Mouse (Mus musculus) heart, embryonic 10.5 days (tissue): ENCODE measurements around the gene Gns. TPM values are rescaled to one million over a fixed set of nuclear protein-coding genes. Genes with fewer than 3 reads are reported as not detected.

Source experiments
- DNase-seq: peaks from one replicate; pipeline ENCODE4 v3.0.0-alpha.2; 2017; ENCODE audit warnings: low spot score
- H3K27ac ChIP-seq: fragments of 300-500 bp; sonication (generic); 2 replicates; pipeline ENCODE4 v1.5.1; 2016; ENCODE audit warnings: mild to moderate bottlenecking
- H3K27me3 ChIP-seq: fragments of 300-500 bp; sonication (generic); 2 replicates; pipeline ENCODE4 v1.6.1; 2016; ENCODE audit warnings: mild to moderate bottlenecking; ENCODE audit not compliant: poor library complexity, insufficient read depth, severe bottlenecking
- H3K36me3 ChIP-seq: fragments of 300-500 bp; sonication (generic); 2 replicates; pipeline ENCODE4 v1.6.1; 2016; ENCODE audit warnings: mild to moderate bottlenecking, moderate library complexity
- H3K4me1 ChIP-seq: fragments of 300-500 bp; sonication (generic); 2 replicates; pipeline ENCODE4 v1.6.1; 2016; ENCODE audit warnings: mild to moderate bottlenecking
- H3K4me3 ChIP-seq: fragments of 300-500 bp; sonication (generic); 2 replicates; pipeline ENCODE4 v1.5.1; 2016; ENCODE audit warnings: mild to moderate bottlenecking, moderate library complexity
- H3K9me3 ChIP-seq: fragments of 300-500 bp; sonication (generic); 2 replicates; pipeline ENCODE4 v1.6.1; 2016; ENCODE audit warnings: mild to moderate bottlenecking, moderate library complexity
- WGBS: fragments of 180-500 bp; shearing (Covaris S2); methylation state at CpG from one replicate; pipeline ENCODE4 v1.1.7; 2016; 5-methylcytosine and 5-hydroxymethylcytosine counted together
- polyA plus RNA-seq: library from polyadenylated mRNA; unstranded; fragments of >200 nt; fragmentation: Nextera tagmentation; extraction: Ambion mirVana; gene quantifications from 2 replicates; pipeline ENCODE4 v1.2.1, GENCODE M21; 2016

Gene Gns
- polyA plus RNA-seq, 1 experiment from 2014 or later, result 31.4 TPM

GRCm38 (mm10) chr10:121343867-121344266 lies 21.0 kb upstream of the Gns start:
- H3K27me3 ChIP-seq, result peaks cover 6% of the 10 kb centered on the region; the same call in 1 of the 2 replicates
- 53% methylated on average over 6 of the region's 6 CpGs for WGBS
- peaks cover 11% of the 10 kb centered on the region for H3K4me1 ChIP-seq
- H3K27ac ChIP-seq, result no peak overlapping the region
- no peak for DNase-seq
- H3K4me3 ChIP-seq, result no peak overlapping the region
- H3K36me3 ChIP-seq, result no peaks in the 10 kb centered on the region
- H3K9me3 ChIP-seq, result no peaks in the 10 kb centered on the region

DNA sequence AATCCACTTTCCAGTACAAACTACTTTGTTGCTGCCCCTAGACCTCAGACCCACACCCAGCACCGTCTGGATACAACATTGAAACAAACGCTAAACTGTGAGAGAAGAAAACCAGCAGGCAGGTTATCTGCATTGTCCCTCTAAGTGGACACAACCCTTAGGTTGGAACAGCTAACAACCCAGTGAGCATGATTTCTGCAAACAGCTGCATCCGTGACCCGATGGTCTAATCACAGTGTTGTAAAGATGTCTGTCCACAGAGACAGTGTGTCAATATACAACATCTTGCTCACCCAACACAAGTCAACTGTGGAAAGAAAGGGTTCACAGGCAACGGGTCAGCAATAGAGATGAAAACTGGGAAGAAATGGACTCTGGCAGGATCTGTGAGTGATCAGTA lies 15.6 kb upstream of the Gns start:
- Histone ChIP-seq H3K36me3 (no peaks in the 10 kb centered on the region), H3K27me3 (peaks cover 30% of the 10 kb centered on the region), H3K4me3 (peak overlapping the region; percentile 5; the same call in 1 of the 2 replicates), H3K9me3 (no peaks in the 10 kb centered on the region), H3K27ac (peak overlapping the region; percentile 33; the same call in 1 of the 2 replicates), H3K4me1 (peaks cover 25% of the 10 kb centered on the region)
- peak; percentile 74 for DNase-seq
- WGBS, result 27% methylated on average over 5 of the region's 5 CpGs

- Histone ChIP-seq H3K9me3 (no peaks in the 10 kb centered on the region), H3K4me1 (peaks cover 25% of the 10 kb centered on the region), H3K36me3 (no peaks in the 10 kb centered on the region), H3K27ac (peak overlapping the region; percentile 81), H3K27me3 (peaks cover 30% of the 10 kb centered on the region), H3K4me3 (peak overlapping the region; percentile 79)
- WGBS, result 3% methylated on average over 35 of the region's 35 CpGs
- DNase-seq, result peak; percentile 76
Observed at GRCm38 (mm10) chr10:121350357-121351065, 14.4 kb upstream of the Gns start.

GRCm38 (mm10) chr10:121351066-121351581 lies 13.8 kb upstream of the Gns start, which contains the start of gene Tbc1d30:
Gene Tbc1d30, minus strand, starts transcription at chr10:121351278.
- Histone ChIP-seq H3K27ac (peak within 1 kb of the TSS; percentile 81), H3K4me1 (peaks cover 25% of the 10 kb centered on the region), H3K27me3 (peaks cover 30% of the 10 kb centered on the region), H3K4me3 (peak within 1 kb of the TSS; percentile 79), H3K9me3 (no peaks in the 10 kb centered on the region), H3K36me3 (no peaks in the 10 kb centered on the region)
- WGBS, result under 1% methylated on average over 61 of the region's 61 CpGs
- peak; percentile 76 for DNase-seq

DNA sequence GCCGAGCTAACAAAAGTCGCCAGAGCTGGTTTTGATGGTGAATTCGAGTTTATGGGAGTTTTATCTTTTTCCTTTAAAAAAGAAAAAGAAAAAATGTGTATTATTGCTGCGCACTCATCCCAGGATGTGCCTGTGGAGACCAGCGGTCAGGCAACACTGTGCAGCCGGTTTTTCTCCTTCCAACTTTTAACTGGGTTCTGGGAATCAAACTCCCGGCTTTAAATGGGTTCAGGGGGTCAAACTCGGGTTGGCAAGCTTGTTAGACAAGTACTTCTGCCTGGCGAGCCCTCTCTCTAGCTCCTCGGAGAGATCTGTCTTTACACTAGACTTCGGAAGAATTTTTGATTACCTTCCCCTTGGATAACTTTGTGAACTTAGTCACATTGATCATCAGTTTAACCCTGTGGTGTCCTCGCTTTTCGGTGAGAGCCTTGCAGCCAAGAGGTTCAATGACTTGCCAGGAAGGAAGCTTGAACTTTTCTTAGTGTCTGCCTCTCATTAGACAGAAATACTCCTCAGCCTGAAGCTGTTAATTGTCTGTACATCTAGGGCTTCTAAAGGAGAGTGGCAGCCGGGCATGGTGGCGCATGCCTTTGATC lies 13.1 kb upstream of the Gns start:
- peak overlapping the region; percentile 79 for H3K4me3 ChIP-seq
- peak; percentile 69 for DNase-seq
- H3K36me3 ChIP-seq, result no peaks in the 10 kb centered on the region
- H3K27ac ChIP-seq, result no peak overlapping the region
- WGBS, result 38% methylated on average over 15 of the region's 15 CpGs
- H3K9me3 ChIP-seq, result no peaks in the 10 kb centered on the region
- peaks cover 30% of the 10 kb centered on the region for H3K27me3 ChIP-seq
- peaks cover 25% of the 10 kb centered on the region for H3K4me1 ChIP-seq

DNA sequence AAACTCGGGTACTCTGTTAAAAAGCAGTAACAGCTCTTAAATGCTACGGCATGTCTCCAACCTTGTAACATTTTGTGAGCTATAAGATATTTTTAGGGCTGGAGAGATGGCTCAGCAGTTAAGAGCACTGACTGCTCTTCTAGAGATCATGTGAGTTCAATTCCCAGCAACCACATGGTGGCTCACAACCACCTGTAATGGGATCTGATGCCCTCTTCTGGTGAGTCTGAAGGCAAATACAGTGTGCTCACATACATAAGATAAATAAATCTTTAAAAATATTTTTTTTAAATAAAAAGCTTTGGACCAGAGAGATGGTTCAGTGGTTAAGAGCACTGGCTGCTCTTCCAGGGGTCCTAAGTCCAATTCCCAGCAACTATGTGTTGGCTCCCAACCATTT lies 4.5 kb upstream of the Gns start:
- 81% methylated on average over 2 of the region's 2 CpGs for WGBS
- Histone ChIP-seq H3K4me3 (no peak overlapping the region), H3K4me1 (peaks cover 4% of the 10 kb centered on the region), H3K27me3 (0 out of 2 replicates have a peak, but pooled peaks cover 4% of the 10 kb centered on the region), H3K9me3 (no peaks in the 10 kb centered on the region), H3K36me3 (no peaks in the 10 kb centered on the region), H3K27ac (no peak overlapping the region)
- DNase-seq, result no peak

DNA sequence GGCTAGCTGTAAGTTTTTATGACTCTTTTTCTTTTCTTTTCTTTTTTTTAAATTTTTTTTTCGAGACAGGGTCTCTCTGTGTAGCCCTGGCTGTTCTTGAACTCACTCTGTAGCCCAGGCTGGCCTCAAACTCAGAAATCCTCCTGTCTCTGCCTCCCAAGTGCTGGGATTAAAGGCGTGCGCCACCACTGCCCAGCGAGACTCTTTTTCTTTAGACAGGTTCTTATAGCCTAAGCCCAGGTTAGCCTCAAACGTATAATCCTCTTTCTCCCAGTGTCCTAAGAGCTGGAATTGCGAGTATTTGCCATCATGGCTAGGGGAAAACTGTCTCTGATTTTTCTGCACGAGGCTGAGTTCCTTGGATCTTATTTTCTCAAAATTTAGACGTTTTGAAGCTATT lies 1.7 kb upstream of the Gns start:
- peak; percentile 52 for DNase-seq
- Histone ChIP-seq H3K9me3 (no peaks in the 10 kb centered on the region), H3K4me1 (peaks cover 18% of the 10 kb centered on the region), H3K27ac (no peak overlapping the region), H3K4me3 (no peak overlapping the region), H3K27me3 (0 out of 2 replicates have a peak, but pooled peaks cover 4% of the 10 kb centered on the region), H3K36me3 (peaks cover 6% of the 10 kb centered on the region)
- WGBS, result 76% methylated on average over 8 of the region's 8 CpGs

DNA sequence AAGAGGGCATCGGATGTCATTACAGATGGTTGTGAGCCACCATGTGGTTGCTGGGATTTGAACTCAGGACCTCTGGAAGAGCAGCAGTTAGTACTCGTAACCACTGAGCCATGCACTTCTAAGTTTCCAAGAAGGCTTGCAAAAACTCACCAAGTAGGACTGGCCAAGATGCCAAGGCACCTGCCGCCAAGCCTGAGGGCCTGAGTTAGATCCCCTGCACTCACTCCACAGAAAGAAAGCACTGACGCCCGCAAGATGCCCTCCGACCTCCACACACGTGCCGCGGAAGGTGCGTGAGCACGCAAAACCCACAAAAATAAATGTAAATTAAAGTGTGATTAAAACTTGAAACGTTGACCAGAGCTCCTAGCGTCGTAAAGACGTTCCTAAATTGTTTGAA lies 584 bp upstream of the Gns start:
- Histone ChIP-seq H3K36me3 (peaks cover 6% of the 10 kb centered on the region), H3K27me3 (no peaks in the 10 kb centered on the region), H3K4me3 (peak overlapping the region; percentile 94), H3K9me3 (no peaks in the 10 kb centered on the region), H3K4me1 (peaks cover 18% of the 10 kb centered on the region), H3K27ac (peak overlapping the region; percentile 91)
- DNase-seq, result peak; percentile 46
- 28% methylated on average over 15 of the region's 15 CpGs for WGBS

DNA sequence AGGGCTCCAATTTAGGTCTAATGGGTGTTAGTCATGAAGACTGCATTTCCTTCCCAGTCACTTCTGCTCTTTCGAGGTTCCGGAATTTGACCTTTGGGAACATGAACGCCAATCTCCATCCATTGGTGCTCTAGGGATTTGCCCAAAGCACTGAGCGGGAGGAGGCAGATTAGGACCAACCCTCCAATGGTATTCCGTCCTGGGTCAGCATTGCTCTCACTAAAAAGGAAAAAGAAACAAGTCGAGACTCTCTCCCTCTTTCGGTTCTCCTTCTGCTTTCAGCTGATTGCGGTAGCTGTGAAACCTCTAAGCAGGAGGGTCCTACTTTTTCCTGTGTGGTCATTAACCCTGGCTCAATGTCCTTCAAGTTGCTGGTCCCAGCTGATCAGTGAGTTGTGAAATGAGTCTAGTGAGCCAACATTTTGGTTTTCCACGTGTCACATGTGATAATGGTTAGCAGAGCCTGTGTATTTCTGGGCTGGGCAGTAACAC lies 937 bp downstream of the Gns start:
- DNase-seq, result no peak
- H3K9me3 ChIP-seq, result no peaks in the 10 kb centered on the region

DNA sequence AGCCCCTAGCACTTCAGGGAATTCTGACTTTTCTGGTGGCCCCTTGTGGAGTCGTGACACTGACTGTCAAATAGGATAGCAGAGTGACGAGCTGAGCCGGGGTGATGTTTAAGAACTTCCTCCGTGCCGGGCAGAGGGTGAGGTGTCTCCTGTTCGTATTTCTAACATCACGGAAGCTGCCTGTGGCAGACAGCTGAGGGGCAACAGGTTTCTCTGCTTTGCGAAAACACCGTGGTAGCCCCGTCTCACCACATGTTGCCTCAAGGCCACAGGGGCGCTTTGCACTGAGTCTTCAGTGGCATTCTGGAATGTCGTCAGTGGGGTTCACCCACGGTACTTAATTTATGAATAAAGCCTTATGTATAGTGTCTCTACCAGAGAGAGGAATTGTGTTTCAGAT lies 2.4 kb downstream of the Gns start:
- Histone ChIP-seq H3K36me3 (peaks cover 31% of the 10 kb centered on the region), H3K27ac (no peak overlapping the region), H3K4me3 (no peak overlapping the region), H3K4me1 (peaks cover 18% of the 10 kb centered on the region), H3K9me3 (no peaks in the 10 kb centered on the region), H3K27me3 (no peaks in the 10 kb centered on the region)
- 82% methylated on average over 13 of the region's 13 CpGs for WGBS
- DNase-seq, result no peak

More for the DNA sequence above, 937 bp downstream of the Gns start:
- peaks cover 20% of the 10 kb centered on the region for H3K36me3 ChIP-seq
- no peak overlapping the region for H3K27ac ChIP-seq
- H3K4me3 ChIP-seq, result peak overlapping the region; percentile 94
- H3K4me1 ChIP-seq, result peaks cover 18% of the 10 kb centered on the region
- WGBS, result 12% methylated on average over 9 of the region's 9 CpGs
- no peaks in the 10 kb centered on the region for H3K27me3 ChIP-seq

DNA sequence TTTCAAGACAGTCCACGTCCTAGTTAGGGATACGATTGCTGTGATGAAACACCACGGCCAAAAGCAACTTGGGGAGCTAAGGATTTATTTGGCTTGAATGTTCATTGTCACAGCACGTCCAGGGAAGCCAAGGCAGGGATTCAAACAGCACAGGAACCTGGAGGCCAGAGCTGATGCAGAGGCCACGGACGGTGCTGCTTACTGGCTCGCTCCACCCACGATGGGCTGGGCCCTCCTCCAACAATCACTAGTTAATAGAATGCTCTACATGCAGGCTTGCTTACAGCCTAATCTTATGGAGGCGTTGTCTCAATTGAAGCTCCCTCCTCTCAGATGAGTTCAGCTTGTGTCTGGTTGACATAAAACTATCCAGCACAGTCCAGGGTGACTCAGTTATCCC lies 2.9 kb downstream of the Gns start:
- Histone ChIP-seq H3K36me3 (peaks cover 31% of the 10 kb centered on the region), H3K4me3 (no peak overlapping the region), H3K27me3 (no peaks in the 10 kb centered on the region), H3K9me3 (no peaks in the 10 kb centered on the region), H3K4me1 (peaks cover 18% of the 10 kb centered on the region), H3K27ac (no peak overlapping the region)
- no peak for DNase-seq
- 92% methylated on average over 9 of the region's 9 CpGs for WGBS

- H3K36me3 ChIP-seq, result peaks cover 40% of the 10 kb centered on the region
- no peaks in the 10 kb centered on the region for H3K9me3 ChIP-seq
- DNase-seq, result no peak
- 88% methylated on average over 18 of the region's 18 CpGs for WGBS
- no peak overlapping the region for H3K27ac ChIP-seq
- H3K27me3 ChIP-seq, result no peaks in the 10 kb centered on the region
- H3K4me3 ChIP-seq, result no peak overlapping the region
- peaks cover 18% of the 10 kb centered on the region for H3K4me1 ChIP-seq
Observed at GRCm38 (mm10) chr10:121368783-121369465, 4.0 kb downstream of the Gns start.

DNA sequence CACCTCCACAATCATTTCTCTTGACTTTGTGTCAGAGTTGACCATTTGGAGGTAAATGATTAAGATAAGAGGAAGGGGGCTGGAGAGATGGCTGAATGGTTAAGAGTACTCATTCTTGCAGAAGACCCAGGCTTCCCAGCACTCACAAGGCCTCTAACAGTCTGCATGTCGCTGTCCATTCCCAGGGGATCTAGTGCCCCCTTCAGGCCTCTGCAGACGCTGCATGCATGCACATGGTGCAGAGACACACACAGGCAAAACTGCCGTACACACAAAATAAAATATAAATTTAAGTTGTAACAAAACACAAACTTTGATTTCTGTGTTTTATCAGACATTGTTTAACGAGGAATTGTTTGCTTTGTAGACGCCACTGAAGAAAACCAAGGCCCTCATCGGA lies 5.9 kb downstream of the Gns start:
- Histone ChIP-seq H3K27me3 (no peaks in the 10 kb centered on the region), H3K4me3 (no peak overlapping the region), H3K4me1 (peaks cover 21% of the 10 kb centered on the region), H3K36me3 (peaks cover 58% of the 10 kb centered on the region), H3K27ac (no peak overlapping the region), H3K9me3 (no peaks in the 10 kb centered on the region)
- no peak for DNase-seq
- WGBS, result 87% methylated on average over 6 of the region's 6 CpGs
